Mouse (Mus musculus) lung, embryonic 14.5 days (tissue): ENCODE measurements around the gene Nsf. TPM values are rescaled to one million over a fixed set of nuclear protein-coding genes. Genes with fewer than 3 reads are reported as not detected.
A peak's percentile ranks its signal among the peaks of the same experiment; 100 is the strongest.

ENCODE experiments used
- ATAC-seq: fragments of 200-750 bp; cut with Nextera tagmentation; 2 replicates; pipeline ENCODE4 v1.8.0; 2017; ENCODE audit warnings: mild to moderate bottlenecking, moderate TSS enrichment, moderate library complexity; ENCODE audit not compliant: insufficient read depth
- DNase-seq: peaks from one replicate; pipeline ENCODE4 v3.0.0-alpha.2; 2015
- H3K27ac ChIP-seq: fragments of 300-500 bp; sonication (generic); 2 replicates; pipeline ENCODE4 v1.5.1; 2014; ENCODE audit warnings: low read depth, mild to moderate bottlenecking, moderate library complexity
- H3K27me3 ChIP-seq: fragments of 300-500 bp; sonication (generic); 2 replicates; pipeline ENCODE4 v1.6.1; 2014; ENCODE audit warnings: low read length, control low read depth; ENCODE audit not compliant: insufficient read depth
- H3K36me3 ChIP-seq: fragments of 300-500 bp; sonication (generic); 2 replicates; pipeline ENCODE4 v1.6.1; 2014; ENCODE audit warnings: control low read depth; ENCODE audit not compliant: insufficient read depth
- H3K4me1 ChIP-seq: fragments of 300-500 bp; sonication (generic); 2 replicates; pipeline ENCODE4 v1.6.1; 2014; ENCODE audit warnings: antibody characterized with exemption, control low read depth; ENCODE audit not compliant: insufficient read depth
- H3K4me2 ChIP-seq: fragments of 300-500 bp; sonication (generic); 2 replicates; pipeline ENCODE4 v1.6.1; 2014; ENCODE audit warnings: mild to moderate bottlenecking
- H3K4me3 ChIP-seq: fragments of 300-500 bp; sonication (generic); 2 replicates; pipeline ENCODE4 v1.5.1; 2014; ENCODE audit warnings: low read depth, low read length
- H3K9ac ChIP-seq: fragments of 300-500 bp; sonication (generic); 2 replicates; pipeline ENCODE4 v1.6.1; 2014
- H3K9me3 ChIP-seq: fragments of 300-500 bp; sonication (generic); 2 replicates; pipeline ENCODE4 v1.6.1; 2016; ENCODE audit warnings: low read depth, low read length, control low read depth
- CTCF ChIP-seq: IDR thresholded peaks from 2 replicates; pipeline ENCODE4 v1.5.1; 2016; ENCODE audit warnings: antibody characterized with exemption, low read depth
- WGBS: fragments of 180-500 bp; shearing (Covaris S2); extraction: QIAGEN DNeasy Blood & Tissue Kit; methylation state at CpG from one replicate; pipeline ENCODE4 v1.1.7; 2014; 5-methylcytosine and 5-hydroxymethylcytosine counted together
- polyA plus RNA-seq: library from polyadenylated mRNA; unstranded; fragments of >200 nt; fragmentation: Nextera tagmentation; extraction: Ambion mirVana; gene quantifications from 2 replicates; pipeline ENCODE4 v1.2.1, GENCODE M21; 2014

Gene Nsf
- polyA plus RNA-seq, 1 experiment from 2014 or later: 50.1 TPM

- Histone ChIP-seq H3K4me3 (no peak overlapping the region), H3K9me3 (no peaks in the 10 kb centered on the region), H3K9ac (no peak overlapping the region), H3K27ac (no peak overlapping the region), H3K4me2 (no peak overlapping the region), H3K27me3 (no peaks in the 10 kb centered on the region), H3K36me3 (peaks cover 17% of the 10 kb centered on the region), H3K4me1 (no peaks in the 10 kb centered on the region)
- 82% methylated on average over 2 of the region's 2 CpGs for WGBS
- no peak for DNase-seq
- no peak for ATAC-seq
- TF ChIP-seq CTCF: no peak
These were observed 29.9 kb downstream of the Nsf start for GRCm38 (mm10) chr11:103923957-103924356.

GRCm38 (mm10) chr11:103923272-103923671, 30.6 kb downstream of the Nsf start:
- 82% methylated on average over 4 of the region's 4 CpGs for WGBS

GRCm38 (mm10) chr11:103922812-103923211, 31.0 kb downstream of the Nsf start:
- no peaks in the 10 kb centered on the region for H3K4me1 ChIP-seq
- H3K27me3 ChIP-seq: no peaks in the 10 kb centered on the region
- H3K4me2 ChIP-seq: no peak overlapping the region
- no peak overlapping the region for H3K4me3 ChIP-seq
- no peak for ATAC-seq
- 88% methylated on average over 10 of the region's 10 CpGs for WGBS
- no peaks in the 10 kb centered on the region for H3K9me3 ChIP-seq
- DNase-seq: no peak
- peaks cover 12% of the 10 kb centered on the region; the same call in 1 of the 2 replicates for H3K36me3 ChIP-seq
- no peak for TF ChIP-seq CTCF
- H3K27ac ChIP-seq: no peak overlapping the region
- no peak overlapping the region for H3K9ac ChIP-seq

More at GRCm38 (mm10) chr11:103923272-103923671, 30.6 kb downstream of the Nsf start:
- no peak for DNase-seq
- H3K4me2 ChIP-seq: no peak overlapping the region
- H3K9me3 ChIP-seq: no peaks in the 10 kb centered on the region
- no peak for TF ChIP-seq CTCF
- no peaks in the 10 kb centered on the region for H3K4me1 ChIP-seq
- no peak overlapping the region for H3K27ac ChIP-seq
- no peak overlapping the region for H3K4me3 ChIP-seq
- H3K36me3 ChIP-seq: peaks cover 12% of the 10 kb centered on the region; the same call in 1 of the 2 replicates
- no peaks in the 10 kb centered on the region for H3K27me3 ChIP-seq
- H3K9ac ChIP-seq: no peak overlapping the region
- ATAC-seq: no peak

- Histone ChIP-seq H3K9ac (no peak overlapping the region), H3K27me3 (no peaks in the 10 kb centered on the region), H3K4me2 (no peak overlapping the region), H3K36me3 (peaks cover 8% of the 10 kb centered on the region), H3K9me3 (no peaks in the 10 kb centered on the region), H3K4me3 (no peak overlapping the region), H3K4me1 (no peaks in the 10 kb centered on the region), H3K27ac (no peak overlapping the region)
- ATAC-seq (no peak), DNase-seq (peak; percentile 85)
- 60% methylated on average over 5 of the region's 5 CpGs for WGBS
- TF ChIP-seq CTCF: no peak
These were observed 33.2 kb downstream of the Nsf start for GRCm38 (mm10) chr11:103920665-103921064.

- no peak overlapping the region for H3K4me2 ChIP-seq
- H3K4me1 ChIP-seq: no peaks in the 10 kb centered on the region
- no peak overlapping the region for H3K9ac ChIP-seq
- H3K27me3 ChIP-seq: no peaks in the 10 kb centered on the region
- 76% methylated on average over 7 of the region's 7 CpGs for WGBS
- no peak for DNase-seq
- H3K9me3 ChIP-seq: no peaks in the 10 kb centered on the region
- peaks cover 41% of the 10 kb centered on the region for H3K36me3 ChIP-seq
- no peak for TF ChIP-seq CTCF
- no peak overlapping the region for H3K4me3 ChIP-seq
- no peak overlapping the region for H3K27ac ChIP-seq
- ATAC-seq: no peak
These were observed 37.0 kb downstream of the Nsf start for GRCm38 (mm10) chr11:103916807-103917206.

- Histone ChIP-seq H3K27ac (no peak overlapping the region), H3K4me2 (no peak overlapping the region), H3K9me3 (no peaks in the 10 kb centered on the region), H3K36me3 (peaks cover 42% of the 10 kb centered on the region), H3K4me3 (no peak overlapping the region), H3K9ac (no peak overlapping the region), H3K27me3 (no peaks in the 10 kb centered on the region), H3K4me1 (no peaks in the 10 kb centered on the region)
- 68% methylated on average over 9 of the region's 9 CpGs for WGBS
- no peak for TF ChIP-seq CTCF
- DNase-seq (no peak), ATAC-seq (no peak)
These were observed 38.2 kb downstream of the Nsf start for GRCm38 (mm10) chr11:103915686-103916085.

GRCm38 (mm10) chr11:103910993-103911585, 42.8 kb downstream of the Nsf start:
- no peak overlapping the region for H3K4me2 ChIP-seq
- ATAC-seq (no peak), DNase-seq (peak; percentile 93)
- no peak overlapping the region for H3K9ac ChIP-seq
- peak; percentile 63 for TF ChIP-seq CTCF
- H3K36me3 ChIP-seq: peaks cover 59% of the 10 kb centered on the region
- no peaks in the 10 kb centered on the region for H3K27me3 ChIP-seq
- no peaks in the 10 kb centered on the region for H3K9me3 ChIP-seq
- H3K4me1 ChIP-seq: no peaks in the 10 kb centered on the region
- H3K27ac ChIP-seq: no peak overlapping the region
- H3K4me3 ChIP-seq: no peak overlapping the region
- 67% methylated on average over 7 of the region's 7 CpGs for WGBS
